Mouse (Mus musculus) G1E (cell line): ENCODE results near the gene Map3k5. TPM values are rescaled to one million over a fixed set of nuclear protein-coding genes. Genes with fewer than 3 reads are reported as not detected.

Experiments
- ATAC-seq: 2 replicates; pipeline ENCODE4 v1.8.0; 2016; ENCODE audit warnings: mild to moderate bottlenecking; ENCODE audit not compliant: insufficient number of reproducible peaks, poor library complexity, low FRiP score, severe bottlenecking; ENCODE audit errors: extremely low read depth
- DNase-seq: peaks from one replicate; pipeline ENCODE4 v3.0.0; 2012; ENCODE audit warnings: low spot score
- H3K27me3 ChIP-seq: 2 replicates; pipeline ENCODE4 v1.6.1; 2012; ENCODE audit warnings: mild to moderate bottlenecking, low read length, inconsistent platforms; ENCODE audit not compliant: insufficient read depth
- H3K36me3 ChIP-seq: replicated peaks from 2 replicates; pipeline ENCODE3; 2012; ENCODE audit warnings: mild to moderate bottlenecking, inconsistent platforms
- H3K4me1 ChIP-seq: 2 replicates; pipeline ENCODE4 v1.6.1; 2012; ENCODE audit warnings: low read depth, low read length, inconsistent platforms, mixed read lengths; ENCODE audit not compliant: insufficient read depth
- H3K4me3 ChIP-seq: 2 replicates; pipeline ENCODE4 v1.5.1; 2012; ENCODE audit warnings: low read depth, mild to moderate bottlenecking, inconsistent platforms, low read length, moderate library complexity, mixed read lengths
- H3K9me3 ChIP-seq: replicated peaks from 2 replicates; pipeline ENCODE4 v1.6.1; 2012; ENCODE audit warnings: inconsistent platforms
- CTCF ChIP-seq: IDR thresholded peaks from 2 replicates; pipeline ENCODE4 v1.5.1; 2012; ENCODE audit warnings: low read depth, low read length, inconsistent platforms, mixed read lengths
- GATA1 ChIP-seq: IDR thresholded peaks from 2 replicates; pipeline ENCODE4 v1.6.1; 2012; ENCODE audit warnings: borderline replicate concordance, low read length, inconsistent platforms, mixed read lengths
- GATA2 ChIP-seq: IDR thresholded peaks from 2 replicates; pipeline ENCODE4 v1.6.1; 2012; ENCODE audit warnings: low read depth, low read length, inconsistent platforms, borderline replicate concordance
- POLR2AphosphoS5 ChIP-seq: IDR thresholded peaks from 2 replicates; pipeline ENCODE4 v1.6.1; 2012; ENCODE audit warnings: low read depth, low read length, inconsistent platforms; ENCODE audit not compliant: insufficient replicate concordance
- TAL1 ChIP-seq: conservative IDR thresholded peaks from 2 replicates; pipeline ENCODE4 v1.6.1; 2012; ENCODE audit warnings: low read depth, low read length, inconsistent platforms, mixed read lengths
- polyA plus RNA-seq: library from polyadenylated mRNA; stranded (reverse); fragments of >175 nt; gene quantifications from 2 replicates; pipeline ENCODE4 v1.2.3, GENCODE M21; 2012
- total RNA-seq, 2 experiments: library from RNA; stranded (forward) in 1 of 2; stranded (reverse) in 1 of 2; fragments of 200-1000 nt in 1 of 2; fragments of >200 nt in 1 of 2; fragmentation: Nextera tagmentation in 1 of 2; gene quantifications; 2 replicates each; pipeline ENCODE4 v1.2.3; 2014 to 2017

Gene Map3k5
- total and polyA plus RNA-seq, 3 experiments = 0.18 to 1.4 (median 1.3) TPM

- no peaks in the 10 kb centered on the region for H3K27me3 ChIP-seq
- H3K36me3 ChIP-seq = no peaks in the 10 kb centered on the region
- peak; percentile 70 for ATAC-seq
- peak; percentile 59 for DNase-seq
- H3K9me3 ChIP-seq = no peaks in the 10 kb centered on the region
- TF ChIP-seq TAL1 (peak; percentile 75), CTCF (no peak)
- H3K4me1 ChIP-seq = peaks cover 56% of the 10 kb centered on the region
- peak overlapping the region; percentile 62; the same call in 1 of the 2 replicates for H3K4me3 ChIP-seq
Measured at GRCm38 (mm10) chr10:20112026-20112973, 178.0 kb downstream of the Map3k5 start.

GRCm38 (mm10) chr10:20119504-20120425 is 185.5 kb downstream of the Map3k5 start:
- no peaks in the 10 kb centered on the region for H3K27me3 ChIP-seq
- H3K9me3 ChIP-seq = no peaks in the 10 kb centered on the region
- ATAC-seq = no peak
- H3K4me3 ChIP-seq = no peak overlapping the region
- H3K36me3 ChIP-seq = no peaks in the 10 kb centered on the region
- TF ChIP-seq GATA1 (no peak), TAL1 (no peak), POLR2AphosphoS5 (no peak), CTCF (no peak)
- no peak for DNase-seq
- peaks cover 28% of the 10 kb centered on the region for H3K4me1 ChIP-seq

GRCm38 (mm10) chr10:20121981-20122380 is 187.7 kb downstream of the Map3k5 start:
- TF ChIP-seq GATA1 (no peak), TAL1 (no peak), GATA2 (no peak)
- Histone ChIP-seq H3K4me1 (peaks cover 41% of the 10 kb centered on the region), H3K9me3 (no peaks in the 10 kb centered on the region), H3K27me3 (no peaks in the 10 kb centered on the region), H3K4me3 (no peak overlapping the region), H3K36me3 (peaks cover 12% of the 10 kb centered on the region)
- DNase-seq (no peak), ATAC-seq (no peak)

- TF ChIP-seq GATA1 = no peak
- TF ChIP-seq CTCF = no peak
- TF ChIP-seq GATA2 = no peak
- no peak for TF ChIP-seq TAL1
- TF ChIP-seq POLR2AphosphoS5 = no peak
- ATAC-seq = peak; percentile 90
- peaks cover 17% of the 10 kb centered on the region for H3K36me3 ChIP-seq
Measured at GRCm38 (mm10) chr10:20123401-20123800, 189.1 kb downstream of the Map3k5 start.

GRCm38 (mm10) chr10:20124576-20124975 is 190.3 kb downstream of the Map3k5 start:
- no peaks in the 10 kb centered on the region for H3K27me3 ChIP-seq
- no peak for ATAC-seq
- TF ChIP-seq POLR2AphosphoS5 = no peak
- TF ChIP-seq CTCF = no peak
- TF ChIP-seq GATA1 = no peak
- TF ChIP-seq GATA2 = no peak
- no peak for TF ChIP-seq TAL1
- H3K4me3 ChIP-seq = peak overlapping the region; percentile 46; the same call in 1 of the 2 replicates
- H3K9me3 ChIP-seq = no peaks in the 10 kb centered on the region
- no peak for DNase-seq
- H3K36me3 ChIP-seq = peaks cover 23% of the 10 kb centered on the region
- peaks cover 45% of the 10 kb centered on the region for H3K4me1 ChIP-seq

More at GRCm38 (mm10) chr10:20123401-20123800, 189.1 kb downstream of the Map3k5 start:
- peak; percentile 72 for DNase-seq
- Histone ChIP-seq H3K9me3 (no peaks in the 10 kb centered on the region), H3K4me1 (peaks cover 45% of the 10 kb centered on the region), H3K27me3 (no peaks in the 10 kb centered on the region), H3K4me3 (peak overlapping the region; percentile 40; the same call in 1 of the 2 replicates)

- ATAC-seq = no peak
- DNase-seq = no peak
- peaks cover 29% of the 10 kb centered on the region for H3K36me3 ChIP-seq
Measured at GRCm38 (mm10) chr10:20125226-20125625, 191.0 kb downstream of the Map3k5 start.

More at GRCm38 (mm10) chr10:20125226-20125625, 191.0 kb downstream of the Map3k5 start:
- no peaks in the 10 kb centered on the region for H3K9me3 ChIP-seq
- no peaks in the 10 kb centered on the region for H3K27me3 ChIP-seq
- no peak overlapping the region; the same call in 1 of the 2 replicates for H3K4me3 ChIP-seq
- H3K4me1 ChIP-seq = peaks cover 48% of the 10 kb centered on the region
- TF ChIP-seq CTCF (peak; percentile 92), GATA1 (no peak)
